Mouse (Mus musculus) myocyte (in vitro differentiated cells): ENCODE measurements at regions not wholly inside any gene's neighbourhood (a gene's known extent, or its start where the extent isn't known, plus 50 kb on each side); places are given as distances from the start of the nearest gene placed in this dataset.

Experiments used
- CEBPB ChIP-seq: IDR thresholded peaks from 2 replicates; pipeline ENCODE4 v1.6.1; 2011; ENCODE audit warnings: mild to moderate bottlenecking, moderate library complexity; ENCODE audit not compliant: poor library complexity, insufficient read depth, severe bottlenecking
- E2F4 ChIP-seq: IDR thresholded peaks from one replicate; pipeline ENCODE4 v1.6.1; 2011; ENCODE audit warnings: mild to moderate bottlenecking, control low read depth, moderate library complexity; ENCODE audit not compliant: insufficient read depth
- MAX ChIP-seq: IDR thresholded peaks from one replicate; pipeline ENCODE4 v1.6.1; 2011; ENCODE audit warnings: low read depth, mild to moderate bottlenecking, control low read depth
- MYOD1 ChIP-seq, 3 experiments: IDR thresholded peaks; one replicate each; pipeline ENCODE4 v1.6.1; 2011; ENCODE audit warnings: control low read depth in 2 of 3, low read depth in 2 of 3, mild to moderate bottlenecking in 2 of 3, moderate library complexity in 1 of 3; ENCODE audit not compliant: insufficient read length in 2 of 3, control insufficient read depth in 1 of 3
- MYOG ChIP-seq, 3 experiments: IDR thresholded peaks; one replicate each; pipeline ENCODE4 v1.6.1; 2011; ENCODE audit warnings: control low read depth in 2 of 3, low read depth in 2 of 3, mild to moderate bottlenecking in 2 of 3; ENCODE audit not compliant: insufficient read length in 2 of 3, control insufficient read depth in 1 of 3, insufficient read depth in 1 of 3
- POLR2A ChIP-seq: IDR thresholded peaks from one replicate; pipeline ENCODE4 v1.6.1; 2011; ENCODE audit warnings: low read depth, mild to moderate bottlenecking, control low read depth, moderate library complexity; ENCODE audit not compliant: insufficient read length
- POLR2AphosphoS2 ChIP-seq: IDR thresholded peaks from one replicate; pipeline ENCODE4 v1.6.1; 2011; ENCODE audit warnings: low read depth, control low read depth; ENCODE audit not compliant: insufficient read length
- REST ChIP-seq: IDR thresholded peaks from one replicate; pipeline ENCODE4 v1.6.1; 2011; ENCODE audit warnings: mild to moderate bottlenecking, control low read depth, moderate library complexity; ENCODE audit not compliant: insufficient read depth, insufficient read length
- SRF ChIP-seq: IDR thresholded peaks from one replicate; pipeline ENCODE4 v1.6.1; 2011; ENCODE audit warnings: low read depth; ENCODE audit not compliant: control insufficient read depth, insufficient read length
- TCF12 ChIP-seq: IDR thresholded peaks from one replicate; pipeline ENCODE4 v1.6.1; 2011; ENCODE audit warnings: mild to moderate bottlenecking, control low read depth; ENCODE audit not compliant: poor library complexity, insufficient read depth, severe bottlenecking
- TCF3 ChIP-seq: IDR thresholded peaks from one replicate; pipeline ENCODE4 v1.6.1; 2011; ENCODE audit warnings: low read depth, control low read depth; ENCODE audit not compliant: insufficient read length
- USF1 ChIP-seq: IDR thresholded peaks from one replicate; pipeline ENCODE4 v1.6.1; 2011; ENCODE audit warnings: low read depth, mild to moderate bottlenecking, control low read depth, moderate library complexity

DNA sequence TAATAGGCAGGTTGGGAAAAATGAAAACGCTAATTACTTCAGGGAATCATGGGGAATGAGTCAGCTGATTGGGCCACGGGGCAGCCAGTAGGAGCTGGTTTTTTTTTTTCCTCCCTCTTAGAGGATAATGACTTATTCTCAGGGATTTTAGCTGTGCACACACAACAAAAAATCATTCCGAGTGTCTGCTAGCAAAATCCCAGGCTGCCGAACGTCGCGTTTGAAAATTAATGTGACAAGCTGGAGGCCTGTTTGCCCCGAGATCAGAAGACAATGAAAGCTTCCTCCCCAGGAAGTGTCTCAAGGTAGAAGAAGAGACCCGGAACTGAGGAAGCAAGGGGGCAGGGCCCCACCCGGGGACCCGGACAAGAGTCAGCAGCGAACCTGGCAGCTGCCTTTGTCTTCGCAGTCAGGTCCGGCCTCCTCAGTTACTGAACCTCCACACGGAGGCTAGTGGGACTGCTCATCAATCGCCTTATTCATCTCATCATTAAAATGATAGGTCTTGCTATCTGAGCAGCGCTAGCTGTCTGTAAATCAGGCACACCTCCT is 350.8 kb upstream of the Zmiz1 start:
- TF ChIP-seq POLR2A (no peak), CEBPB (no peak), USF1 (no peak), E2F4 (no peak), MAX (no peak), MYOD1 (IDR thresholded peaks at IDR 0.05; ENCODE audit: control insufficient read depth in 1 of 3, insufficient read length in 2 of 3, low read depth in 2 of 3) (no peak), POLR2AphosphoS2 (no peak), TCF3 (no peak), SRF (no peak), MYOG (IDR thresholded peaks at IDR 0.05; ENCODE audit: control insufficient read depth in 1 of 3, insufficient read depth in 1 of 3, insufficient read length in 2 of 3, low read depth in 2 of 3) (no peak), TCF12 (no peak), REST (no peak)
